Mouse (Mus musculus): ENCODE results near the gene Cacna1f.
A peak's percentile ranks its signal among the peaks of the same experiment; 100 is the strongest.

Gene Cacna1f

GRCm38 (mm10) chrX:7632560-7632959 is 25.7 kb downstream of the Cacna1f start:
- DNase-seq (ENCODE audit: low spot score in 2 of 2): no peak

GRCm38 (mm10) chrX:7635101-7635500 is 28.2 kb downstream of the Cacna1f start:
- DNase-seq (ENCODE audit: low spot score in 2 of 2): no peak

- DNase-seq (ENCODE audit: low spot score in 2 of 2): peak; percentile 36 to 37
Observed at GRCm38 (mm10) chrX:7638401-7639091, 31.7 kb downstream of the Cacna1f start, which contains the start of gene Syp. TSS of gene Syp (plus strand) at chrX:7638471.

GRCm38 (mm10) chrX:7639536-7640325 is 32.8 kb downstream of the Cacna1f start:
- no peak for DNase-seq (ENCODE audit: low spot score in 2 of 2)

DNA sequence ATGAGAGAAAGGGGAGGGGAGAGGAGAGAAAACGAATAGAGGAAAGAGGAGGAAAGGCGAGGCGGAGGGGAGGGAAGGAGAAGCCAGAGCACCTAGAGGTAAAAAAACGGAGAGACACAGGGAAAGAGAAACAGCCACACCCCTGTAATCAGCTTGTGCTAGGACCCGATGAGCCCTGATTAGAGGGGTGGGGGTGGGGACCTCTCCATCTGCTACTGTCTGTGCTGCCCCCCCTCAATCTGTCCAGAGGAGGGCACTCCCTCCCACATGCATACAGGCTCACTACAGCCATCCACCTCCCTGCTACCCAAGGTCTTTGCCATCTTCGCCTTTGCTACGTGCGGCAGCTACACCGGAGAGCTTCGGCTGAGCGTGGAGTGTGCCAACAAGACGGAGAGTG is 33.9 kb downstream of the Cacna1f start:
- DNase-seq (ENCODE audit: low spot score in 2 of 2): no peak

GRCm38 (mm10) chrX:7645349-7645748 is 38.5 kb downstream of the Cacna1f start:
- peak; percentile 37 to 75 for DNase-seq (ENCODE audit: low spot score in 2 of 2)

GRCm38 (mm10) chrX:7648671-7649304 is 41.9 kb downstream of the Cacna1f start:
- peak; percentile 86 to 95 for DNase-seq (ENCODE audit: low spot score in 2 of 2)

DNA sequence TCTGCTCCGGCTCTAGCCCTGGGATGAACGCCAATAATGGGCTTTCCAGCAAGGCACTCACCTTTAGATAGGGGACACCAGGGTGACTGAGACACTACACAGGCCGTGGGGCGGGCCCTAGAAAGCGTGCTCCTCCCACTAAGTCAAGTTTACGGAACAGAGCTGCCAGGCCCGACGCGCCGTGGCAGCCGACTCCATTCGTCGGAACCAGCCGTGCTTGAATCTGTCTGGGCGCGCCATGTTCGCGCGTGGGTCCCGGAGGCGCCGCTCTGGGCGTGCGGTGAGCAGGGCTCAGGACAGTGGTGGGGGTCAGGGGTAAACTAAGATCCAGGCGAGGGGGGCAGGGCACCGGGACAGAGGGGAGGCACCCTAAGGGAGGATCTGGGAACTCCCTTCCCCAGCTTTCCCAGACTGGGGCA is 50.3 kb downstream of the Cacna1f start, which contains the start of gene Prickle3:
Prickle3 (plus strand) TSS at position 40 of the 419 bp plus-strand sequence.
- peak; percentile 74 for DNase-seq (ENCODE audit: low spot score in 2 of 2)

- DNase-seq (ENCODE audit: low spot score in 2 of 2): peak; percentile 48 to 66
Observed at GRCm38 (mm10) chrX:7658031-7658784, 51.3 kb downstream of the Cacna1f start.

DNA sequence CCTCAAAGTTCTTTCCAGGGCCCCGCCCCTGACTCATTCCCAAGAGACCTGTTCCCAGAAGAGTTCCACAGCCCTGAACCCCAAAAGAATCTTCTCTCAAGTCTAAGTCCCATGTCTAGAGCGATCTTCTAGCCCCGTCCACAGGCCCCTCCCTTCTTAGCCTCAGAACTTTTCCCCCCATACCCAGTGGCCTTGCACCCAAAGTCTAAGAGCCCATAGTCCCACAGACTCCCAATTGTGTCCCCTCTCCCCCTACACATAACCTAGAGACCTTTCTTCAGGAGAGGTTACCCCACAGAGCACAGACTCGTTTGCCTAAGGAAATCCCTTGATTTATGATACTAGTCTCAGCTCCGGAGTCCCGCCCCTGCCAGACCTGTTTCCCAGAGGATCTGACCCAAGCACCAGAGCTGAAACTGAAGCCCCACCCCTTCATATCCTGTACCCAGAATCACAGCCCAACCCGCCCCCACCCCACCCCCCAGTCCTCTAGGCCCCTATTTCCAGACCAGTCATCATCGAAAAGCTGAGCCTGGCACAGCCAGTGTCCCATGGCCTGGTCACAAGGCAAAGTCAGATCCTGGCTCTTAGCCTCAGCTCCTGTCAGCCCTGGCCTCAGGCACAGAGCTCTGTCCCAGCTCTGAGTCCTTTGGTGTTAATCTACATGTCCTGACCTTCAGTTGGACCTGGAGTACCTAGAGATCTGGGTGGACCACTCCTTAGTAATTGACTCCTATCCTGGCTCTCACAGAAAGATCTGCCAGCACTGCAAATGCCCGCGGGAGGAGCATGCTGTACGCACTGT is 52.1 kb downstream of the Cacna1f start:
- DNase-seq (ENCODE audit: low spot score in 2 of 2): peak; percentile 58 to 65

DNA sequence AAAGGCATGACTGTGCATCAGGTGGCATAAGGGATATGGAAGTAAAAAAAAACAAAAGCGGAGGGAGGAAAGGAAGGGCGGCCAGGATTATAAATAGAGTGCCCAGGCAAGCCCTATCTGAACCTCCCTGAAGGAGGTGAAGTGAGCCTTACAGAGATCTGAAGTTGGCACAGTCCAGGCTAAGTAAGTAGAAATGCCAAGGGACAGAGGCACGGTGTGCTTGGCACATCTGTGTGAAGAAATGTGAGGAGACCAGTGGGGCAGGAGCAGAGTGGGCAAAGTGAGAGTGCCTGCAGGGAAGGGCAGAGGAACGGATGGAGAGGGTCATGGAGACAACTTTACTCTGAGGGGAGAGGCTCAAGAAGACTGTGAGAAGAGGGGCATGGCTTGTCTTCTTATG is 54.2 kb downstream of the Cacna1f start:
- no peak for DNase-seq (ENCODE audit: low spot score in 2 of 2)

GRCm38 (mm10) chrX:7662936-7663335 is 56.1 kb downstream of the Cacna1f start:
- peak in 1 of 2 experiments; percentile 63 for DNase-seq (ENCODE audit: low spot score in 2 of 2)

DNA sequence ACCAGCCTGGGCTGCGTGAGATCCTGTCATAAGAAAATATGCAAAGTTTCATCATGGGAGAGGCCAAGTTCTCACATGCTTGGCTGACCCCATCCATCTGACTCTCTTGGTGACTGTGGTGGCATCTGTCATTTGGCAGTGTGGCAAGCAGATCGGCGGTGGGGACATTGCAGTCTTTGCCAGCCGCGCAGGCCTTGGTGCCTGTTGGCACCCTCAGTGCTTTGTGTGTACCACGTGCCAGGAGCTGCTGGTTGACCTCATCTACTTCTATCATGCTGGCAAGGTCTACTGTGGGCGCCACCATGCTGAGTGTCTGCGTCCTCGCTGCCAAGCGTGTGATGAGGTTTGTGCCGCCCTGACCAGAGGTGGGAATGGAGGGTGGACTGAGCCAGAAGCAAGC is 57.9 kb downstream of the Cacna1f start:
- DNase-seq (ENCODE audit: low spot score in 2 of 2): peak; percentile 60 to 67

GRCm38 (mm10) chrX:7665739-7666502 is 59.0 kb downstream of the Cacna1f start:
- no peak for DNase-seq (ENCODE audit: low spot score in 2 of 2)

DNA sequence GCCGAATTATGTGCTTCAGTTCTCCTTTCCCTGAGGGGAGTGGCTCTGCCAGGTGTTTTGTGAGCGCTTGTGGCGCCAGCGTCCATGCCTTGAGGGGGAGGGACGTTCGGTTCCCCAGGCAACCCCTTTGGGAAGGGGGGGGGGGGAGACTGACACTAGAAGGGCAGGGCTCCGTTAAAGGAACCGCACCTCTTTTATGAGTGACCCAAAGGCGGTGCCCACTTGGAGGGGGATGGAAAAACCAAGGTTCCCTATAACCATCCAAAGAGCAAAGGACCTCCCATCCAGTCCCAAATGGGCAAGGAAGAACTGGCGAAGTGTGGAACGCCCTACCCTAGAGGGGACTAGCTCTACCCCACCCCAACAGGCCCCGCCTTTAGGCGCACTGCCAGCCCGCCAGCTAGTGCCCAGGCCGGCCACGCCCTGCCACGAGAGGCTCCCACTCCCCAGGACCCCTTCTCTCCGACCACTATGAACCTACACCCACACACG is 63.6 kb downstream of the Cacna1f start:
- DNase-seq (ENCODE audit: low spot score in 2 of 2): peak; percentile 70 to 79

- DNase-seq (ENCODE audit: low spot score in 2 of 2): peak in 1 of 2 experiments; percentile 36
Observed at GRCm38 (mm10) chrX:7670921-7671623, 64.2 kb downstream of the Cacna1f start, which contains the start of gene Plp2. TSS of gene Plp2 (minus strand) at chrX:7671390.

GRCm38 (mm10) chrX:7672739-7673138 is 65.9 kb downstream of the Cacna1f start:
- DNase-seq (ENCODE audit: low spot score in 2 of 2): no peak

GRCm38 (mm10) chrX:7673578-7674281 is 66.8 kb downstream of the Cacna1f start:
- DNase-seq (ENCODE audit: low spot score in 2 of 2): no peak
